Mouse (Mus musculus): Measurements from ENCODE around the gene Slc27a3. TPM values are rescaled to one million over a fixed set of nuclear protein-coding genes. Genes with fewer than 3 reads are reported as not detected.
"Not testable (repeated sequence)": the region's sequence is repeated elsewhere in the genome, so short reads cannot be mapped to it uniquely, and the experiment has no call there.

Slc27a3 gene
- polyA plus RNA-seq, 1 experiment: 0.52 TPM

DNA sequence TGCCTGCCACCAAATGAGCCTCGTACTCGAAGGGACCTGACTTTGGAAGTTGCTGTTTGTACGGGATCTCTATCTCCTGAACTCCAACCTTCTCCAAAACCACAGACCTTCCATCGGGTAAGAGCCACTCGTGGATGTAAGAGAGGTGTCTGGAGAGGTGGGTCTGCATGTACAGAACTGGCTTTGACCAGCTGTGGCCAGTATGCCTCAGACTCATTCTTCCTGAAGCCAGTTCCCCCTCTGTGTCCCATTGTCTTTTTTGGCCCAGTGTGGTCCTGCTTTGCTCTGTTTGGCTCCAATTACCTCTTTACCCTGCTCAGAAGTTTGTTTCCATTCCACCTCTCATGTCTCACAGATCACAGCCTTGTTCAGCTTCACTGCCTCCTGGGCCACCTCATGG is 11.2 kb downstream of the Slc27a3 start:
- H3K4me3 ChIP-seq (ENCODE audit: insufficient read depth, low read depth, low read length): no peak overlapping the region
- H3K27ac ChIP-seq (replicated peaks; ENCODE audit: low read depth, low read length): no peak overlapping the region
- H3K4me1 ChIP-seq (ENCODE audit: control insufficient read depth, insufficient read depth, insufficient read length, low read length): no peaks in the 10 kb centered on the region

DNA sequence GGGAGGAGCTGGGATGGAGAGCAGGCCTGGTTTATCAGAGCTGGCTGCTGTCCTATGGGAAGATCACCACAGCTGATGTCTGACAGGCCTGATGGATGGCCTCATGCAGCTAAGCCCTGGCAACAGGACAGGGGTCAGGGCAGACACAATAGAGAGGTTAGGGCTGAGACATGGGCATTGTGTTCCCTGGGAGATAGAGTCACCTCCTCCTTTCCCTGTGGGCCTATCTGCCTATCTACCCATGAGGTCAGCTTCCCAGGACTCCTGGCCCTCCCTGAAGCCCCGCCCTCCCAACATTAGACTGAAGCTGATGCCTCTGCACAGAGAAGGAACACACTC is 13.5 kb downstream of the Slc27a3 start:
- H3K4me1 ChIP-seq (ENCODE audit: control insufficient read depth, insufficient read depth, insufficient read length, low read length): no peaks in the 10 kb centered on the region
- H3K27ac ChIP-seq (replicated peaks; ENCODE audit: low read depth, low read length): no peak overlapping the region
- H3K4me3 ChIP-seq (ENCODE audit: insufficient read depth, low read depth, low read length): no peak overlapping the region

- no peak overlapping the region for H3K4me3 ChIP-seq (ENCODE audit: insufficient read depth, low read depth, low read length)
- H3K27ac ChIP-seq (replicated peaks; ENCODE audit: low read depth, low read length): no peak overlapping the region
- H3K4me1 ChIP-seq (ENCODE audit: control insufficient read depth, insufficient read depth, insufficient read length, low read length): no peaks in the 10 kb centered on the region
Measured at GRCm38 (mm10) chr3:90375562-90376246, 14.0 kb downstream of the Slc27a3 start.

GRCm38 (mm10) chr3:90374368-90374767 is 15.4 kb downstream of the Slc27a3 start:
- Histone ChIP-seq H3K4me3 (ENCODE audit: insufficient read depth, low read depth, low read length) (no peak overlapping the region), H3K27ac (replicated peaks; ENCODE audit: low read depth, low read length) (no peak overlapping the region), H3K4me1 (ENCODE audit: control insufficient read depth, insufficient read depth, insufficient read length, low read length) (no peaks in the 10 kb centered on the region)

DNA sequence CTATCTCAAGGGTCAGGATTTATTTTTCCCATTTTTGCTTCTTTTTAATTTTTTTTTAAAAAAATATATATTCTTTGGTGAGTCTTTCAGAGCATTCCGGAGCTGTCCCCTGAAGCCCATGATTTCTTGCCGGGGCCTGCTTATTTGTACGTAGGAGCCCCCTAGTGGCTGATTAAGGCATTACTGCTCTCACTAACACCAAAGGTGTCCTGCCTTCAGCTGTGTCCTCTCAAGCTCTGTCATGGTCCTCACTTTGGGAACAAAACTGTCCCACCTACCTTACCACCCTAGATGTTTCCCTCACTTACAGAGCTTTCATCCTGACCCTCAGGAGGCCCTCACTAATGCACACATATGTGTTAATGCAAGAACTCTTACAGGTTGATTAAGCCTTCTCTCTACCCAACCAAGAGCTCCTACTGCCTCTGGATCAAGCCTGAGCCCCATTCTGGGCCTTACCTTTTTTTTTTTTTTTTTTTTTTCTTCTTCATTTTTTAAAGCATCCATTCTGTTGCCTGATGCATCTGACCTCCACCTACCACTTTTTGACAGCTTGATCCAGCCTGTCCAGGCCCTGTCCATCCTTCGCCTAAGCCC is 16.2 kb downstream of the Slc27a3 start:
- Histone ChIP-seq H3K4me3 (ENCODE audit: insufficient read depth, low read depth, low read length) (no peak overlapping the region), H3K27ac (replicated peaks; ENCODE audit: low read depth, low read length) (no peak overlapping the region), H3K4me1 (ENCODE audit: control insufficient read depth, insufficient read depth, insufficient read length, low read length) (no peaks in the 10 kb centered on the region)

- H3K4me3 ChIP-seq (ENCODE audit: insufficient read depth, low read depth, low read length): no peak overlapping the region
Measured at GRCm38 (mm10) chr3:90372817-90373216, 16.9 kb downstream of the Slc27a3 start.

DNA sequence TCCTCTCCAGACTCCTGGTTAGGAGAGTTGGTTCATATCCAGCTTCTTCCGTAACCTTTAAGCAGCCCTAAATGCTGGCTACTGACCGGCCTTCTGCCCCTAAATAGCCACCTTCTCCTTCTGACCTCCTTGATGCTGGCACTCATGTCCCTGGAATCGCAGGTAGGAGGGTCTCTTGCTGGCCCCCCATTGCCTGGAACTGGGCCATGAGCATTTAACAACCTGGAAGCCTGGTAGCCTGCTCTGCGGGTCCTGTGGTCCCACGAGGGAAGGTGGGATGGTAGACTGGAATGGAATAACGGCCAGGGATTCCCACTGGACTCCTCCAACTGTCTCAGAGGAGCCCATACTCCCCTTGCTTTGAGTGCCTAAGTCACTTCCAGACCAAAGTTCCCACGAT is 17.9 kb downstream of the Slc27a3 start:
- Histone ChIP-seq H3K27ac (replicated peaks; ENCODE audit: low read depth, low read length) (no peak overlapping the region), H3K4me3 (ENCODE audit: insufficient read depth, low read depth, low read length) (no peak overlapping the region), H3K4me1 (ENCODE audit: control insufficient read depth, insufficient read depth, insufficient read length, low read length) (no peaks in the 10 kb centered on the region)

More at GRCm38 (mm10) chr3:90372817-90373216, 16.9 kb downstream of the Slc27a3 start:
- Histone ChIP-seq H3K27ac (replicated peaks; ENCODE audit: low read depth, low read length) (no peak overlapping the region), H3K4me1 (ENCODE audit: control insufficient read depth, insufficient read depth, insufficient read length, low read length) (no peaks in the 10 kb centered on the region)

DNA sequence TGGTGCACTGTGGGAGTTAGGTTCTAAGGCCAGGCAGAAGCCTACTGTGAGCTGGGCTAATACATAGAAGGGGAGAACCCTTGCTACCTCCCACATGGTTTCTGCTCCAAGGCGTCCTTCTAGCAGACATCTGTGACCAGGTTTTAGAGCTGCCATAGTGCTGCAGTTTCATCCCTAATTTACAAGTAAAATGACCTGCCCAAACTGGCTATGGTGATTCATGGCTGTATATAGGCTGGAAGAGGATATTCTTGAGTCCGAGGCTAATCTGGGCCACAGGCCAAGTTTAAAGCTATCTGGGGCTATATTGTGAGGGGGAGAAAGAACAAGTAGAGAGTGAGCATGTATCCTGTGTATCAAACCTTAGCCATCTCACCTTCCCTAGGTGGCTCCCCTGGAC is 20.7 kb downstream of the Slc27a3 start:
- Histone ChIP-seq H3K4me1 (ENCODE audit: control insufficient read depth, insufficient read depth, insufficient read length, low read length) (no peaks in the 10 kb centered on the region), H3K4me3 (ENCODE audit: insufficient read depth, low read depth, low read length) (no peak overlapping the region)

DNA sequence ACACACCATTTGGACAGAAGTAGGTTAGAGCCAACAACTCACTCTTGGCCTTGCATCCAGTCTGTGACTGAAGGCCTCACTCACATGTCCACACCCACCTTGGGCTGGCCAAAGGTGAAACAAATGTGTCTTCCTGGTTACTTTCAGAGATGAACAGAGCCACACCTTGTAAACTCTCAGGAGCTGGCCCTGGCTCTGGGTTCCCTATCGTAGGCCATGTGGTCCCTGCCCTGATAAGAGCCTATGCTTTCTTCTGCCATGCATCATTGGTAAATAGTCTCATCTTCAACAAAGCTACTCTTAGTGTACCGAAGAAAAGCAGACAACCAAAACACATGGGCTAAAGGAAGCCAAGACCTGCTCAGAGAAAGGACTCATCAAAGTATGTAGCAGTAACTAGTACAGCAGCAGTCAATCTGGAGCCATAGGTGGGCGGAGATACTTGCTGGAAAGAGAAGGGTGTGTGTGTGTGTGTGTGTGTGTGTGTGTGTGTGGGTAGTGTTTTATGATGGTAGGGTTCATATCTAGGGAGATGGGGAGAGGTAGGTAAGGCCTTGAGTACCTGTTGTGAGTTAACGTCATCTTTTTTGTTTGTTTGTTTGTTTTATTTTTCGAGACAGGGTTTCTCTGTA is 22.6 kb downstream of the Slc27a3 start:
- Histone ChIP-seq H3K27ac (replicated peaks; ENCODE audit: low read depth, low read length) (no peak overlapping the region), H3K4me3 (ENCODE audit: insufficient read depth, low read depth, low read length) (no peak overlapping the region), H3K4me1 (ENCODE audit: control insufficient read depth, insufficient read depth, insufficient read length, low read length) (no peaks in the 10 kb centered on the region)

More for the DNA sequence above, 20.7 kb downstream of the Slc27a3 start:
- no peak overlapping the region for H3K27ac ChIP-seq (replicated peaks; ENCODE audit: low read depth, low read length)

GRCm38 (mm10) chr3:90362346-90362745 is 27.4 kb downstream of the Slc27a3 start:
- H3K27ac ChIP-seq (replicated peaks; ENCODE audit: low read depth, low read length): no peak overlapping the region
- H3K4me1 ChIP-seq (ENCODE audit: control insufficient read depth, insufficient read depth, insufficient read length, low read length): no peaks in the 10 kb centered on the region
- no peak overlapping the region for H3K4me3 ChIP-seq (ENCODE audit: insufficient read depth, low read depth, low read length)

DNA sequence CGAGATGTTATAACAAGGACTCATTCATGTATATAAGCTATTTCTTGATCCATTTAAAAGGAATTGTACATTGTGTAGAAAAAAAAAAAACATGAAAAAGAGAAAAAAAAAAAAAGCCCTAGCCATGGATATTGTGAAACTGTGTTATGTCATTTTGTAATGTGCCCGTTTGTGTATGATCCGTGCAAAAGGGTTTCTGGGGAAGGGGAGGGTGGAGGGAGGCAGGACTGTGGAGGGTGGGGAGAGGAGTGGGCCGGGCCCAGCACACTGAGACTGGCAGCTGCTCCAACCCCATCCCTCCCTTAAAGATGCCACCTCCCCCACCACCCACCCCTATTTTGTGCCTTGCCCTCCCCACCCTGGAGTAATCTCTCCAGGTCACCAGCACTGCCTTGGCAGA is 28.3 kb downstream of the Slc27a3 start:
- Histone ChIP-seq H3K4me3 (ENCODE audit: insufficient read depth, low read depth, low read length) (no peak overlapping the region), H3K27ac (replicated peaks; ENCODE audit: low read depth, low read length) (no peak overlapping the region)

GRCm38 (mm10) chr3:90359230-90359629 is 30.5 kb downstream of the Slc27a3 start:
- H3K4me1 ChIP-seq (ENCODE audit: control insufficient read depth, insufficient read depth, insufficient read length, low read length): no peaks in the 10 kb centered on the region
- no peak overlapping the region for H3K27ac ChIP-seq (replicated peaks; ENCODE audit: low read depth, low read length)
- no peak overlapping the region for H3K4me3 ChIP-seq (ENCODE audit: insufficient read depth, low read depth, low read length)

More for the DNA sequence above, 28.3 kb downstream of the Slc27a3 start:
- H3K4me1 ChIP-seq (ENCODE audit: control insufficient read depth, insufficient read depth, insufficient read length, low read length): no peaks in the 10 kb centered on the region

DNA sequence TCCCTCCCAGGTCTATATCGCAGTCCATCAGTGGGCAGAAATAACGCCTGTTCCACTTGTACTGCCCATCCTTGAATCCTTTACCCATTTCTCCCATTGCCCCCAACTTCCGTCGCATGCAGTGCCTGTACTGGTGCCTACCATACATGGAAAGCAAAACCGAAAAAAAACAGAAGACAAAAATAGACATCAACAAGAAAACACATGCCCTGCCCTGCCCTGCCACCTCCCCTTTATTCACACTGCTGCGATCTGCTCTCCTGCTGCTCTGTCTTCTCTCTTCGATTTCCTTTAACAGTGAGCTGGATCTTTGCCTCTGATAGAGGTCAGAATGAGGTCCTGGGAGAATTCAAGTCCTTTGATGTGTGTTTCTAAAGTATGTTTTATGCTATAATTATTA is 31.8 kb downstream of the Slc27a3 start:
- no peaks in the 10 kb centered on the region for H3K4me1 ChIP-seq (ENCODE audit: control insufficient read depth, insufficient read depth, insufficient read length, low read length)
- H3K4me3 ChIP-seq (ENCODE audit: insufficient read depth, low read depth, low read length): no peak overlapping the region
- H3K27ac ChIP-seq (replicated peaks; ENCODE audit: low read depth, low read length): no peak overlapping the region

DNA sequence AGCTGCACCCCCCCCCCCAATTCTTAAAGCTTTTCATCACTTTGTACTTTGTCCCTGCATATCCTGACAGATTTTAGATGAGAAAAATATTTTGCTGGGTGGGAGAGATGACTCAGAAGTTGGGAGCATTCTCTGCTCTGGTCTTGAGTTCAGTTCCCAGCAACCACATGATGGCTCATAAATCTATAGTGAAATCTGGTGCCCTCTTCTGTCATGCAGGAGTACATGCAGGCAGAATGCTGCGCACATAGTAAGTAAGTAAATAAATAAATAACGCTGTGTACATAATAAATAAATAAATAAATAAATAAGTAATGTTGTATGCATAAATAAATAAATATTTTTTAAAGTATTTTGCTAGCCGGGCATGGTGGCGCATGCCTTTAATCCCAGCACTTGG is 41.9 kb downstream of the Slc27a3 start:
- Histone ChIP-seq H3K27ac (replicated peaks; ENCODE audit: low read depth, low read length) (no peak overlapping the region), H3K4me3 (ENCODE audit: insufficient read depth, low read depth, low read length) (no peak overlapping the region), H3K4me1 (ENCODE audit: control insufficient read depth, insufficient read depth, insufficient read length, low read length) (no peaks in the 10 kb centered on the region)

DNA sequence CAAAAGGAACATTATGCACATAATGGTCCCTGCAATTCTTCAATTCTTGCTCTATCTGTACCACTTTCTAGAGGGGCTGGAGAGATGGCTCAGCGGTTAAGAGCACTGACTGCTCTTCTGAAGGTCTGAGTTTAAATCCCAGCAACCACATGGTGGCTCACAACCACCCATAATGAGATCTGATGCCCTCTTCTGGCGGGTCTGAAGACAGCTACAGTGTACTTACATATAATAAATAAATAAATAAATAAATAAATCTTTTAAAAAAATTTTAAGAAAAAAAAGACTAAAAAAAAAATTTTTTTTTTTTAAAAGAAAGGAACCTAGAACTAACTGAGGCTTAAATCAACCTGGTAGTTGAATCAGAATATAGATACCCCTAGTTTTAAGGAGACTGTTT is 46.9 kb downstream of the Slc27a3 start:
- not testable (repeated sequence) for H3K4me1 ChIP-seq (ENCODE audit: control insufficient read depth, insufficient read depth, insufficient read length, low read length); H3K27ac ChIP-seq (replicated peaks; ENCODE audit: low read depth, low read length); H3K4me3 ChIP-seq (ENCODE audit: insufficient read depth, low read depth, low read length)

- Histone ChIP-seq H3K4me3 (ENCODE audit: insufficient read depth, low read depth, low read length) (no peak overlapping the region), H3K27ac (replicated peaks; ENCODE audit: low read depth, low read length) (no peak overlapping the region), H3K4me1 (ENCODE audit: control insufficient read depth, insufficient read depth, insufficient read length, low read length) (no peaks in the 10 kb centered on the region; the same call in 1 of the 2 replicates)
Measured at GRCm38 (mm10) chr3:90340177-90340576, 49.6 kb downstream of the Slc27a3 start.

All from brown adipose tissue, adult 24 weeks (tissue).